Comparison of ENCODE assay signal across 24 mouse cellular contexts in the genomic region with DNA sequence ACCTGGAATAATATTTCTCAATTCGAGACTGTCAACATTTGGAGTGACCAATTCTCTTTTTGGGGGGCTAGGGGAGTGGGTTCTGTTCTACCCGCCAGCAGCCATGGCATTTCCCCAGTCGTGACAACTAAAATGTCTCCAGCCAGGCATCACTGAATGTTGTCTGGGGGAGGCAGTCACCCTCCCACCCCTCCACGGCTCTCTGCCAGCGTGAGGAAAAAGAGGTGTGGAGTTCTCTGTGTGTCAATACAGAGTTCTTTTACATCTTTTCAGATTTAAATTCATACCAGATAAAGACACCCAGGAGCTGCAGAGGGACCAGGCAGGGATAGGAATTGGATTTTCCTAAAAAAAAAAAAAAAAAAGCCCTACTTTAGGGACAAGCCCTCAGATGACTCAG. TPM values are rescaled to one million over a fixed set of nuclear protein-coding genes. Genes with fewer than 3 reads are reported as not detected.
"Had no signal": no experiment of that assay in that cellular context is flagged by ENCODE, and none has a peak within 500 bp of the region (broad histone marks: within the 10 kb centered on the region; RNA-seq: fewer than 3 reads in every experiment).

No protein-coding gene starts in this region.

- H3K4me3 ChIP-seq: limb, embryonic 12.5 days; limb, embryonic 15.5 days; lung, embryonic 15.5 days; megakaryocyte, embryonic 14.5 days; midbrain, embryonic 10.5 days; neural tube, embryonic 12.5 days; neural tube, embryonic 15.5 days had no signal

- DNase-seq: kidney, adult 18-20 months; kidney, adult 9 months; kidney, postnatal 14 days; kidney, postnatal 4 days; left cerebral cortex, postnatal 4 days; liver, postnatal 0 days; lung, postnatal 10 days; lung, postnatal 36 days; midbrain, embryonic 14.5 days; right cerebral cortex, postnatal 25 days; thymus, adult 2 months; thymus, postnatal 14 days; thymus, postnatal 4 days had no signal

- ATAC-seq: liver, postnatal 0 days had no signal

RNA-seq across cellular contexts. Expression of a gene that starts 22.4 kb away (rescaled TPM):
- polyA plus RNA-seq: kidney, embryonic 16.5 days; limb, embryonic 12.5 days; limb, embryonic 15.5 days; liver, embryonic 11.5 days; liver, postnatal 0 days; lung, embryonic 15.5 days; midbrain, embryonic 10.5 days; midbrain, embryonic 14.5 days; neural tube, embryonic 12.5 days; neural tube, embryonic 15.5 days; stomach, embryonic 14.5 days; stomach, postnatal 0 days had no signal
